Mouse (Mus musculus) midbrain, embryonic 16.5 days (tissue): ENCODE data around the gene Ccdc113. TPM values are rescaled to one million over a fixed set of nuclear protein-coding genes. Genes with fewer than 3 reads are reported as not detected.

Experiments used
- ATAC-seq: fragments of 200-750 bp; cut with Nextera tagmentation; 2 replicates; pipeline ENCODE4 v1.8.0; 2017; ENCODE audit warnings: moderate TSS enrichment
- H3K27ac ChIP-seq: fragments of 300-500 bp; sonication (generic); 2 replicates; pipeline ENCODE4 v1.5.1; 2014; ENCODE audit warnings: mild to moderate bottlenecking, low read length, mixed read lengths
- H3K27me3 ChIP-seq: fragments of 300-500 bp; sonication (generic); 2 replicates; pipeline ENCODE4 v1.6.1; 2014; ENCODE audit warnings: low read depth, low read length, mixed read lengths; ENCODE audit not compliant: control insufficient read depth, insufficient read depth
- H3K36me3 ChIP-seq: fragments of 300-500 bp; sonication (generic); 2 replicates; pipeline ENCODE4 v1.6.1; 2014; ENCODE audit warnings: mild to moderate bottlenecking, low read length, moderate library complexity, mixed read lengths; ENCODE audit not compliant: control insufficient read depth, insufficient read depth
- H3K4me1 ChIP-seq: fragments of 300-500 bp; sonication (generic); 2 replicates; pipeline ENCODE4 v1.6.1; 2014; ENCODE audit warnings: mild to moderate bottlenecking, low read length, mixed read lengths; ENCODE audit not compliant: control insufficient read depth, insufficient read depth
- H3K4me2 ChIP-seq: fragments of 300-500 bp; sonication (generic); 2 replicates; pipeline ENCODE4 v1.6.1; 2014; ENCODE audit warnings: mild to moderate bottlenecking, low read length, mixed read lengths
- H3K4me3 ChIP-seq: fragments of 300-500 bp; sonication (generic); 2 replicates; pipeline ENCODE4 v1.5.1; 2014; ENCODE audit warnings: low read depth, mild to moderate bottlenecking, low read length, moderate library complexity, mixed read lengths
- H3K9ac ChIP-seq: fragments of 300-500 bp; sonication (generic); 2 replicates; pipeline ENCODE4 v1.6.1; 2014; ENCODE audit warnings: low read depth, low read length, mixed read lengths
- H3K9me3 ChIP-seq: fragments of 300-500 bp; sonication (generic); replicated peaks from 2 replicates; pipeline ENCODE4 v1.6.1; 2014; ENCODE audit warnings: mild to moderate bottlenecking, low read length, mixed read lengths; ENCODE audit not compliant: control insufficient read depth, poor library complexity, severe bottlenecking
- WGBS: fragments of 180-500 bp; shearing (Covaris S2); extraction: QIAGEN DNeasy Blood & Tissue Kit; methylation state at CpG from one replicate; pipeline ENCODE4 v1.1.7; 2014; 5-methylcytosine and 5-hydroxymethylcytosine counted together
- polyA plus RNA-seq: library from polyadenylated mRNA; unstranded; fragments of >200 nt; fragmentation: Nextera tagmentation; extraction: Ambion mirVana; gene quantifications from 2 replicates; pipeline ENCODE4 v1.2.1, GENCODE M21; 2015

Ccdc113 gene
- polyA plus RNA-seq, 1 experiment from 2014 or later: 2.7 TPM

DNA sequence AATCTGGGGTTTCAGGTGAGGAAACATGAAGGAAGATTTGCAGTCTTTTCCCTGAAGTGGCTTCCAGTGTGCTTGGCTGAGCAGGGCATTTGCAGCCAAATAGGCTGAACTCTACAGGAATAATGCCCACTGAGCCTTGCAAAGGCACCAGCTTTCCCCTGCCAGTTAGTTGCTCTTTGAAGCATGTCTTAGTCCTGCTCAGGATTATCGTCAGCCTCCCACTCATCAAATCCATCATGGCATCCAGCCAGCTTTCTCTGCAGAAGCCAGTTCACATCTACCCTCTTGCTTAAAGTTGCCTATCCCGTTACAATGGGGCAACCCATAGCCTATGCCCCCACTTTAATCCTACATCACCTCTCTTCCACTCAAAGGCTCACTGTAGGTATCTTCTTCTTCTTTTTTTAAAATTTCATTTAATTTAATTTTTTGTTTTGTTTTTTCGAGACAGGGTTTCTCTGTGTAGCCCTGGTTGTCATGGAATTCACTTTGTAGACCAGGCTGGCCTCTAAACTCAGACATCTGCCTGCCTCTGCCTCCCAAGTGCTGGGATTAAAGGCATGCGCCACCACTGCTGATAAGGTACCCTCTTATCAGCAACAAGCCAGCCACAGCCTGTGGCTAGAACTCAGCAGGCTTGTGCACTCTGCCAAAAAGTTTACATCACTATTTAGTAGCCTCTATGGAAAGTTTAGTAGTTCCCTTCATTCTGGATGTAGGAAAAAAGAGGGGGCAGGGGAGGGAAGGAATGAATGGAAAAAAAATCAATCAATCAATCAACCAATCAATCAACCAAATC lies 34.4 kb upstream of the Ccdc113 start:
- H3K9ac ChIP-seq: no peak overlapping the region
- H3K27ac ChIP-seq: no peak overlapping the region
- H3K9me3 ChIP-seq: no peaks in the 10 kb centered on the region
- H3K27me3 ChIP-seq: no peaks in the 10 kb centered on the region
- H3K4me1 ChIP-seq: no peaks in the 10 kb centered on the region
- no peaks in the 10 kb centered on the region for H3K36me3 ChIP-seq
- ATAC-seq: no peak
- no peak overlapping the region for H3K4me3 ChIP-seq
- 63% methylated on average over 4 of the region's 4 CpGs for WGBS
- no peak overlapping the region for H3K4me2 ChIP-seq

DNA sequence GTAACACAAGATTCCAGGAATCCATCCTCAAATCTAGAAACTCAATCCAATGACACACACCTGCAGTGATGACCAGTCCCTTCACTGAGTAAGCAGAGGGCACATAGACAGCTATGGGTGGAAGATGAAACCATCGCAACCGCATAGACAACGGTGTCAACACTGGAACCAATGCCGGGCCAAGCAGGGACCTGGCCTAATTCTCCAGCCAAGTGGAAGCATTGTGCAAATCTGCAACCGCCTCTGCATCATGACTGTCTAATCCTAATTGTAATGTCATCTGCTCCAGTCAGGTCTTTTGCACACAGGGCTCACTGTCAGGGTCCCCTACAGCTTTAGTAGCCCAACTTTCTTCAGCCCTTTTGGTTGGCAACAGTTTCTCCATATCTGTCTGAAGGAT lies 33.4 kb upstream of the Ccdc113 start:
- Histone ChIP-seq H3K36me3 (no peaks in the 10 kb centered on the region), H3K9me3 (no peaks in the 10 kb centered on the region)

GRCm38 (mm10) chr8:95502431-95502830 lies 31.5 kb upstream of the Ccdc113 start:
- Histone ChIP-seq H3K4me1 (no peaks in the 10 kb centered on the region), H3K4me3 (no peak overlapping the region), H3K36me3 (no peaks in the 10 kb centered on the region), H3K27ac (no peak overlapping the region), H3K9me3 (no peaks in the 10 kb centered on the region), H3K9ac (no peak overlapping the region), H3K27me3 (no peaks in the 10 kb centered on the region), H3K4me2 (no peak overlapping the region)
- 86% methylated on average over 7 of the region's 7 CpGs for WGBS
- ATAC-seq: no peak

More for the DNA sequence above, 33.4 kb upstream of the Ccdc113 start:
- Histone ChIP-seq H3K4me3 (no peak overlapping the region), H3K27me3 (no peaks in the 10 kb centered on the region), H3K4me2 (no peak overlapping the region), H3K9ac (no peak overlapping the region), H3K27ac (no peak overlapping the region), H3K4me1 (no peaks in the 10 kb centered on the region)
- 94% methylated on average over 5 of the region's 5 CpGs for WGBS
- no peak for ATAC-seq

DNA sequence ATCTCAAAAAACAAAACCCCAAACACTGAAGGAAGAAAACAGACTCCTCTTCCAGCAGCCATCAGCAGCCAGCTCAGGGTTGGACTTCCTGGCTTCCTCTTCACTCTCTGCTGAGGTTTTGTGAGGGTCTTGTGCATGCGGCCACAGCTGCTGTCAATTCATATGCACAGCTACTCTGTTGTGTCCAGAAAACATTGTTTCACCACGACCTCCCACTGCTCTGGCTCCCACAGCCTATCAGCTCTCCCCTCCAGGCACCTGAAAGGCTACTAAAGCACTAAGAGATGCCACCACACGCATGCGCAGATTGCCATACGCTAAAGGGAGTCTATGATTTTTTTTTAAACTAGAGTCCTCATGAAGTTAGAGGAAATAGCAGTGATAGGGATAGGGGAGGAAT lies 29.1 kb upstream of the Ccdc113 start:
- no peaks in the 10 kb centered on the region for H3K4me1 ChIP-seq
- 59% methylated on average over 5 of the region's 5 CpGs for WGBS
- no peak overlapping the region for H3K27ac ChIP-seq
- H3K36me3 ChIP-seq: no peaks in the 10 kb centered on the region
- H3K27me3 ChIP-seq: no peaks in the 10 kb centered on the region
- ATAC-seq: no peak
- no peak overlapping the region for H3K4me3 ChIP-seq
- no peak overlapping the region for H3K9ac ChIP-seq
- no peaks in the 10 kb centered on the region for H3K9me3 ChIP-seq
- no peak overlapping the region for H3K4me2 ChIP-seq

DNA sequence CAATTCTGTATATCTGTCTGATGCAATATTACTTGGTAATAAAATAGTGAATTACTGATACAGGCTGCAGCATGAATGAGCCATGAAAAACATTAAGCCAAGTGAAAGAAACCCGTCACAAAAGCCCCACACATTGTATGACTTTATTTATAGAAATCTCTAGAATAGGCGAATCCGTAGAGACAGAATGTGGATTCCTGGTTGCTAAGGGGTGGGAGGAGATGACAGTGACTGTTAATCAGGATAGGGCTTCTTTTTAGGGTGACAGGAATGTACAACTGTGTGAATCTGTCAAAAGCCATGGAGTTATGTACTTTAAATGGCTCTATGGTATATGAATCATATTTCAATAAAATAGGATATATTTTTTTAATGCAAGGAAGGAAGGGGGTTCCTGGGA lies 28.3 kb upstream of the Ccdc113 start:
- Histone ChIP-seq H3K36me3 (no peaks in the 10 kb centered on the region), H3K4me3 (no peak overlapping the region), H3K4me1 (no peaks in the 10 kb centered on the region), H3K4me2 (no peak overlapping the region), H3K27ac (no peak overlapping the region), H3K9me3 (no peaks in the 10 kb centered on the region), H3K27me3 (no peaks in the 10 kb centered on the region), H3K9ac (no peak overlapping the region)
- WGBS: 74% methylated on average over 3 of the region's 3 CpGs
- no peak for ATAC-seq

DNA sequence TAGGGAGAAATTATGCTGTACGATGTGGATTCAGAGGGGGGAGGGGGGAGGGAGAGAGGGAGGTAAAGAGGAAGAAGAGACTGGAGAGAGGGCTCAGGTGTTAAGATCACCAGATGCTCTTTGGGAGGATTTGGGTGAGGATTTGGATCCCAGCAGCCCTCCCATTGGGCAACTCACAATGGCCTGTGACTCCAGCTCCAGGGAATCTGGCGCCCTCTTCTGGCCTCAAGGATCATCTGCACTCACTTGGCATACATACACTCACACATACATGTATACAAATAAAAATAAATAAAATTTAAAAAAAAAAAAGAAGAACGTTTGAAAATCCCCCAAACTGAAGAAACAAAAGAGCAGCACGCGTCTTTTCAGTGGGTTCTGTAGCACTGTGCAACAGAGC lies 27.6 kb upstream of the Ccdc113 start:
- no peak overlapping the region for H3K9ac ChIP-seq
- no peak for ATAC-seq
- no peaks in the 10 kb centered on the region for H3K36me3 ChIP-seq
- H3K27ac ChIP-seq: no peak overlapping the region
- 74% methylated on average over 5 of the region's 5 CpGs for WGBS
- no peaks in the 10 kb centered on the region for H3K9me3 ChIP-seq
- no peak overlapping the region for H3K4me3 ChIP-seq
- H3K4me1 ChIP-seq: no peaks in the 10 kb centered on the region
- H3K27me3 ChIP-seq: no peaks in the 10 kb centered on the region
- no peak overlapping the region for H3K4me2 ChIP-seq

DNA sequence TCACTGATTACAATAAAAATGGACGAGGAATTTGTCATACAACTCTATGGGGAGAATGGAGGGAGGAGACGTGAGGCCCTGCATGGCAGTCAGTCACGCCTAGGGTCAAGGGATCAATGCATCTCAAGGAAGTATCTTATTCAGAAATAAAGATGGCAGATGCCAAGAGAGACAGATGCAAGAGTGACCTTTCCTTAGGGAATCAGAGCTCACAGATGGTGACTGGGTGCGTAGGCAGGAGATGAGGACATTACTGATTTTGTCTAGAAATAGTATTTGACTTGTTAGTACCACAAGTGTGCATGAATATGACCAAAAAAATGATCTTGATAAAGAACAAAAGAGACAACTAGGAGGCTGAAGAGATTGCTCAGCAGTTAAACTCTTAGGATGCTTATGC lies 21.6 kb upstream of the Ccdc113 start:
- no peaks in the 10 kb centered on the region for H3K4me1 ChIP-seq
- no peak overlapping the region for H3K4me3 ChIP-seq
- 42% methylated on average over 4 of the region's 4 CpGs for WGBS
- no peaks in the 10 kb centered on the region for H3K27me3 ChIP-seq
- no peak overlapping the region for H3K4me2 ChIP-seq
- no peaks in the 10 kb centered on the region for H3K36me3 ChIP-seq
- H3K9me3 ChIP-seq: no peaks in the 10 kb centered on the region
- H3K9ac ChIP-seq: no peak overlapping the region
- H3K27ac ChIP-seq: no peak overlapping the region
- no peak for ATAC-seq

- Histone ChIP-seq H3K9ac (no peak overlapping the region), H3K4me1 (no peaks in the 10 kb centered on the region), H3K27ac (no peak overlapping the region), H3K27me3 (no peaks in the 10 kb centered on the region), H3K4me2 (no peak overlapping the region), H3K36me3 (no peaks in the 10 kb centered on the region), H3K9me3 (no peaks in the 10 kb centered on the region), H3K4me3 (no peak overlapping the region)
- WGBS: 77% methylated on average over 4 of the region's 4 CpGs
- ATAC-seq: no peak
Observed at GRCm38 (mm10) chr8:95513219-95513618, 20.7 kb upstream of the Ccdc113 start.

DNA sequence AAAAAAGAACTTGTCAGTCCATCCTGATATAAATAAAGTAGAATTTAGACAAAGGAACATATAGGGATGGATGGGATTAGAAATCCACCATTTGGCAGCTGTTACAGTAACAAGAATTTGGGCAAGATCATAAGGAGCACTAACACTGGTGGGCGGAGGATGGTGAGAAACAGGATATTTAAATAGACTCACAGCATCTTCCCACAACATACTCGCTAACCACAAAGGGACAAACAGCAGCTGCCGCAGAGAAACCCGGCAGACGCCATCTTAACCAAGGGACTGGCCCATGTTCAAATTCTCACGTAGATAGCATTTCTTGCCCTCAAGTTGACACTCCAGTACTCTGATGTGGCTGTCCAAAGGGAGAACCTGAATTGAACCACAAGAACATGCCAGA lies 17.0 kb upstream of the Ccdc113 start:
- Histone ChIP-seq H3K4me1 (no peaks in the 10 kb centered on the region), H3K9ac (no peak overlapping the region), H3K27ac (no peak overlapping the region), H3K27me3 (no peaks in the 10 kb centered on the region), H3K4me2 (no peak overlapping the region), H3K36me3 (no peaks in the 10 kb centered on the region), H3K4me3 (no peak overlapping the region), H3K9me3 (no peaks in the 10 kb centered on the region)
- no peak for ATAC-seq
- 94% methylated on average over 6 of the region's 6 CpGs for WGBS
